Mouse (Mus musculus) adrenal gland (tissue): ENCODE measurements at regions not wholly inside any gene's neighbourhood (a gene's known extent, or its start where the extent isn't known, plus 50 kb on each side); places are given as distances from the start of the nearest gene placed in this dataset.

ENCODE experiments used
- intact Hi-C: fragments of 180-260 bp; cut with DNase I; formaldehyde crosslinking; loops from one replicate; pipeline ENCODE4 v1.15.1; 2025
- microRNA-seq, 2 experiments: library from miRNA; unstranded; fragments of <30 nt; microRNA quantifications; one replicate each; pipeline ENCODE4; 2019

DNA sequence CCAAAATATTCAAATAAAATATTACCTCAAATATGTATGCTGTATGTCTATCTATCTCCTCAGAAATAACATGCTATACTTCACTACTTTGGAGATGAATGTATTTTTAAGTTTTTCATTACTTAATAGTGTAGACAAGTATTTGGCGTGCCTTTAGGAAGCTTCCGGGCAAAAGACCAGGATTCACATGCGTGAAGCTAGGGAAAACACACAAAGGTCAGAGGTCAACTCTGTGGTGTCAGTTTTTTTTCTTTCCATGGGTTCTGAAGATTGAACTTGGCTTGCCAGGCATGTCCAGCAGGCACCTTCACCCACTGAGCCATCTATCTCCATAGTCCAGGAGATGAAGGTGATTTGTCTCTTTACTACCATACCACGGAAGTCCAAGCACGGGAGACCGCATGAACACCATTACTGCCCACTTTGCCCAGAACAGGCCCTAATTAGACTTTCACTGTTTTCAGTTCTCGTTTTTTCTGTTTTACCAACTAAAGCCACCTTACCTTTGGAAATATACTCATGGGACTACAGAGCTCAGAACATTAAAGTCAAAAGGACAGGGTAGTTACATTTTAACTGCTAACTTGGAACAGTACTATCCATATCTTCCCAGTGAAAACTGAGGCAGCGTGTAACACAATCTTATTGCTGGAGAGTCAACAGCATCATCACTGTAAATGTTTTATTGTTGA is 76.9 kb upstream of the Ak4 start:
- intact Hi-C loops: no loop called here

DNA sequence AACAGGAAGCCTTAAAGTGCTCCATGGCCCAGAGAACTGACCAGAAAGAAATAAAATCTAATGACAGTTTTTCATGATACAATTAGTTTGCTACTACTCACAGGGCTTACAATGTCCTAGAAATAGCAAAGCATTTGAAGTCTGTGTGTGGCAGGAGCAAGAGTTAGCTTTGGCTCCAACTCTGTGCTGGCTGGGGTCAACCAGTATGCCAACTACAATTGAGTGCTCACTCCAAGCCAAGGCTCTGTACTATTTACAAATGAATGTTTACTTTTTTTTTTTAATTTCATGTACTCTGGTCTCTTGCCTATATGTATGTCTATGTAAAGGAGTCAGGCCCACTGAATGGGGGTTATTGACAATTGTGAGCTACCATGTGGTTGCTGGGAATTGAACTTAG is 75.7 kb upstream of the Jak1 start:
- intact Hi-C loops: no loop called here

DNA sequence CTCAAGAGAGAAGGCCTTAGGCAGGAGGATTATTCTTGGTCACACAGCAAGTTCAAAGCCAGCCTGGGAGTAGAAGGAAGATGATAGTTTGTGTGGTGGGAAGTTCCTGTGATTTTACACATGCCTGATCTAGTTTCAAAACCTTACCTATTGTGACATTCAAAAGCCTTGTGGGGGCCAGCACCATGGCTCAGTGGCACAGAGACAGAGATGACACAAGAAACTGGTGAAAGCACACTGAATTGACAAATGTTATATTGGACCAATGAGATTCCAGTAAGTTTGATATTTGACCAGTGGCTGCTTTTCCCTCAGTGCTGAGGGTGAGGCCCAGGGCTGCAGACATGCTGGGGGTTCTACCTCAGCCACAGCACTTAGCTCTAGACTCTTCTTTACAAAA is 73.1 kb upstream of the Jak1 start:
- intact Hi-C loops: no loop called here

DNA sequence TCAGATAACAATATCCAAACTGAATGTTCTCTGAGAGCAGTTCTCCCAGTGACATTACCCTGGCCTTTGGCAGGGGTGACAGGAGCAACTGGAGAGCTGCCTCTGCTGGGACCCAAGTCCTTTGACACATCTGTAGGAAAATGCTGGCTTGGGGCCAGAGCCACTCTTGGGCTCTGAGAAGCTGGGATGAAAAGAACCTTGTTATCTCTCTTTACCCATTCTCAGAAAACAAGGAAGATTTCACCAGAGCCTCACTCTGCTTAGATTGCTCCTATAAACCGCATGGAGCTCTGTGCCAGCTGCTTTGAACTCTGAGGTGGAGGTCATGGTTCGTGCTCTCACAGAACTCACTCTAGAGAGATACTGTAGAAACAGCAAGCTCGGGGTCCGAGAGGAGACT is 71.7 kb upstream of the Jak1 start:
- intact Hi-C loops: no loop called here

DNA sequence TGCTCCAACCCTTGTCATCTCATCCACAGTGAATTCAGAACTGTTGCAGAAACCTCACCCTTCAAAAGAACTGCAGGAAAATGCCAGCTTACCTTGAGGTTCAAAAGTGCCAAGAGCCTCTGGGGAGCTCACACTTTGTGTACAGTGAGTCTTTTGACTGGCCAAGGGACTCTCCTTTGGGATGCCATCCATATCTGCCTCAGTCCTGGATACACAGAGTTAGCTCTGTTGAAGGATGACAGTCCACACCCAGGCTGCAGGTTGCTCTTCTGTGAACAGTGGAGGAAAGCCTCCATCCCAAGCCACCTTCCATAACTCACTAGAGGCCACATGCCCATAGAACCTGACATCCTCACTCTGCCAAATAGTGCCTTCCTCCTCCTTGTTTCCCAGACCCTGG is 71.3 kb upstream of the Jak1 start:
- intact Hi-C loops: no loop called here

DNA sequence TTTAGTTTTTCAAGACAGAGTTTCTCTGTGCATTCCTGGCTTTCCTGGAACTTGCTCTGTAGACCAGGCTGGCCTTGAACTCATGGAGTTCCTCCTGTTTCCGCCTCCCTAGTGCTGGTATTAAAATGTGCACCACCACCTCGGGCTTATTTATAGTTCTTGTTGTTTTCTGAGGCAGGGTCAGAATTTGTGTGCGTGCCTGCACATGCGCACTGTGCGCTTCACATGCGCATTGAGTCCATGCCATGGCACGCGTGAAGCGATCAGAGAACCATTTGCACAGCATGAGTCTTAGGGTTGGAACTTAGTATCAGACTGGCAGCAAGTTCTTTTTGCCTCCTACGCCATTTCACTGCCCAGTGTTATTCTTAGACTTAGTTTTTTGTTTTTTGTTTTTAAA is 68.8 kb upstream of the Jak1 start:
- intact Hi-C loops: no loop called here

DNA sequence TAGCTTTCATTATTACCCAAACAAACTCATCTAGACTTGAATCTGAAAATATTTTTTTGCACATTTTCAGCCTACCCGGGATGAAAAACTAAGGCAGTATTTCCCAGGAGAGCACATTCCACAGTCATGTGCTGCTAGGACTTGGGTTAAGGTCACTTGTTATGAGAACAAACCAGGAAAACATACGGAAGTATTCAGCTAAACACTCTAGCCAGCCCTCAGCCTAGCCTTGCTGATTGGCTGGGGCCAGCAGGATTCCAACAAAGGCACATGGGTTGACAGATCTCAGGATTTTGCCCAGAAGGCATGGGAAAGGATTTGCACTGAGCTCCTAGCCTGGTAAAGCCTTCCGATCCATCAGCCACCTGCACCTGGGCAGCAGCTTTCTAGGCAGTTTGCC is 68.0 kb upstream of the Jak1 start:
- intact Hi-C loops: no loop called here

DNA sequence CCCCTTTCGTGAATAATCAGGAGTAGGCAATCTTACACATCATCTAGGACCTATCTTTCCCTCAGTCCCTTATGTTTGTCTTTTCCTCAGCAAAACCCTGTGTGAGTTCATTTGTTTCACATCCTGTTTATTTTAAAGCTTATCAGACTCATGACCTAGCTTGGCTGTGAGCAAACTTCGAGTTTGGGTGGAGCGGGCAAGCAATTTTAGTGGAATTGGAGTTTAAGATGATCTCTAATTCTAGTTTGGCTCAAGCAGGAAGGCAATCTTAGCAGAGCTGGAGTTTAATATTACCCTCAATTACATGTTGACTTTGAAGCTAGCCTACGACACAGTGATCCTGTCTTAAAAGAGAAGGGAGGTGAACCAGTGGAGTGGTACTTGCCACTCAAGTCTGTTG is 66.1 kb upstream of the Jak1 start:
- intact Hi-C loops: no loop called here

DNA sequence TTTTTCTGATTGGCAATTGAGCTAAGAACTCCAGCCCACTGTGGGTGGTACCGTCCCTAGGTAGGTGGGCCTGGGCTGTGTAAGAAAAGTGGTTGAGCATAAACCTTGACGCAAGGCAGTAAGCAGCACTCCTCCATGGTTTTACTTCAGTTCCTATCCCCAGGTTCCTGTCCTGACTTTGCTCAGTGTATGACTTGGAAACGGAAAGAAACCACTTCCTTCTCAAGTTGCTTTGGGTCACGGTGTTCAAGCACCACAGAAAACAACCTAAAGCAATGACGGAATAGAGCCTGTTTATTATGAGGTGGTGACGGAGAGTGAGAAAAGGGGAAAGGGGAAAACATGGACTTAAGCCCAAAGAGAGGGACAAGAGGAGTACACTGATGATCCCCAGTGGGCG is 64.0 kb upstream of the Jak1 start:
- intact Hi-C loops: loop anchor here (10.0 kb wide), 1 partner anchor 324 kb away; no protein-coding TSS in a partner anchor

DNA sequence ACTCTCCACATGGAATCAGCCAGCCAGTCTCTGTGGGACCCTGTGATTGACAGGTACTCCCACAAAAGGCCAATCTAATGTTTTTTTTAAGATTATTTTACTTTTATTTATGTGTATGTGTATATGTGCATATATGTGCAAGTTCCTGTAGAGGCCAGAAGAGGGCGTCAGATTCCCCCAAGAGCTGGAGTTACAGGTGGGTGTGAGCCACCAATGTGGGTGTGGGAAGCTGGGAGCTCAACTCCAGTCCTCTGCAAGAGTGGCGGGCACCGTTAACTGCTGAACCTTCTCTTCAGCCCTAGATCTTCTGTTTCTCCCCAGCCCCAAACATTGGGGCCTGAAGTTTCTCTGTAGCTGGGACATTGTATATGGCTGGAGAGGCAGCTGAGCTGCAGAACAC is 61.0 kb upstream of the Jak1 start:
- intact Hi-C loops: loop anchor here (10.0 kb wide), 1 partner anchor 321 kb away; no protein-coding TSS in a partner anchor

DNA sequence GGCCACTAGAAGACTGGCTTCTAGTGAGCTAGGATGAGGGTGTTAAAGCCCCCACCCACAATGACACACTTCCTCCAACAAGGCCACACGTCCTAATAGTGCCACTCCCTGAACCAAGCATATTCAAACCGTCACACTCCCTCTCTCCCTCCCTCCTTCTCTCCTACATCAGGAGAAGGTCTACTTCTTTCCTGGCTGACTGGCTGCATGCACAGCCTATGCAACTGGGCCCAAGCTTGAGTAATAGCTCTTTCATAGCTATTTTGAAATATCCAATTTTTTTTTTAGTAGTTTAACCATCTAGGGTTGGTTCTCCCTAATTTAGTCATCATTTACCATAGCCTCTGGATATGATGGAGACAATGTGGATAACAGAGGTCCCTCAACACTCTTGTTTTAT is 56.6 kb upstream of the Jak1 start:
- intact Hi-C loops: loop anchor here (10.0 kb wide), 1 partner anchor 317 kb away; no protein-coding TSS in a partner anchor

DNA sequence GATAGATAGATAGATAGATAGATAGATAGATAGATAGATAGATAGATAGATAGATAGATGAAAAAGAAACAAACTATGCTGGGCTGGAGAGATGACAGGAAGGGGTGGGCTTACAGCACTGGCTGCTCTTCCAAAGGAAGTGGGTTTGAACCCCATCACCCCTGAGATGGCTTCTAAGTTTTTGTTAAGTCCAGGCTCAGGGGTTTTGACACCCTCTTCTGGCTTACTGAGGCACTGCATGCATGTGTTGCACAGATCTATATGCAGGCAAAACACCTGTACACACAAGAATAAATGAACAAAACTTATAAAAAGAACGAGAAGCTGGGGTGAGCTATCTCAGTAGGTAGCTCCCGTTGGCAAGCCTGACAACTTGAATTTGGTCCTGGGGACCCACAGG is 55.5 kb upstream of the Jak1 start:
- intact Hi-C loops: loop anchor here (10.0 kb wide), 1 partner anchor 316 kb away; no protein-coding TSS in a partner anchor

DNA sequence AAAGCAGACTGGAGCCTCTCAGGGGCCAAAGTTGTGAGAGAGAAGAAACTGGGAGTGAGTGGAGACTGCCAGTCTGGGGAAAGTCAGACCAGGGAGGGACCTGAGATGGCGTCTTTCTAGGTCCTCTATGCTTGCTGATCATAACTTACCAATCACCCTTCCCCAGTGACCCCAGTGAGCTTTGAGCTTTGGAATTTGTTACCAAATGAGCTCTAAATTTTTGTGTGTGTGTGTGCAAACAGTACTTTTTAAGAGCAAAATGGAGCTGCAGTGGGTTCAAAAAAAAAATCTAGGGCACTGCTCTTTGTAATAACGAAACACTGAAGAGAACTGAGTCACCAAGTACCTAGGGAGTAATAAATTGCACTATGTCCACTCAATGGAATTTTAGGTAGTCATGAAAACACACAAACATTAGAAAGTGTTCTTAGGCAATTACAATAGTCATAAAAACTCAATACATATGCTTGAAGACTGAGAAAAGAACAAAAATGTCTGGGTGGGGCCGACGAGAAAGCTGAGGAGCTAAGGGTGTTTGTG is 54.7 kb upstream of the Jak1 start:
- intact Hi-C loops: loop anchor here (2.0 to 10.0 kb wide), 2 partner anchors 151 to 315 kb away; no protein-coding TSS in a partner anchor

DNA sequence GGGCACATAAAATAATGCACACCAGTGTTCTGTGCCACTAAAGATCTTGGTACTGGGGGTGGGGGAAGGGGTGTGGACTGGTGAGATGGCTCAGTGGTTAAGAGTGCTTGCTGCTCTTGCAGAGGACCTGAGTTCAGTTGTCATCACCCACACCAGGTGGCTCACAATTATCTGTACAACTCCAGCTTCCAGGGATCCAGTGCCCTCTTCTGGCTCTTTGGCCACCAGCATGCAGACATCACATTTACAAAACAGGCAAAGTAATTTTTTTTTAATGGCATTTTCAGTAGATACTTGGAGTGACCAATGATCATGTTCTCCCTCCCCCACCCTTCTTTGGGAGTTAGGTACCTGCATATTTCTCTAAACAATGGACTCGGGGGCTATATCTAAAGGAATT is 53.8 kb upstream of the Jak1 start:
- intact Hi-C loops: loop anchor here (2.0 kb wide), 1 partner anchor 150 kb away; no protein-coding TSS in a partner anchor

DNA sequence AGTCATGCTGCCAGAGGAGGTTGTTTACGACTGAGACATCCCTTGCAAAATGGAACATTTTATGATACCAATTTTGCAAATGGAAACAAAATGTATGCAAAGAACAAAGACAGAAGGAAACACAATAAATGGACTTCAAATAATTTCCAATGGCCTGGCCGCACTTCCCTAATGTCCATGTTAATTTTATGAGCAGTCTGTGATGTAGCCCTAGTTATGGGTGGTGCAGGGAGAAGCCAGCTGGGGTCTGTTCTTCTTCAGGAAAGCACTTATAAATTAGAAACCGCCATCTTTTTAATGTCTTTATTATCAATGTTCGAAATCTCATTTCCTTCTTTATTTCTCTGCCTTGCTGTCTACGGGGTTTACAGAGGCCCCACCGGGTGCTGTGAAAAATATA is 51.0 kb upstream of the Jak1 start:
- intact Hi-C loops: no loop called here

Small RNA genes lying in the stretch of these regions (microRNA-seq; reads per million reads assigned to microRNA genes)
- 171 to 295 reads per million in 2 experiments for gene Mir101a
